Mouse (Mus musculus) myocyte (in vitro differentiated cells): ENCODE results near the gene Foxp4.

Experiments
- CEBPB ChIP-seq: IDR thresholded peaks from 2 replicates; pipeline ENCODE4 v1.6.1; 2011; ENCODE audit warnings: mild to moderate bottlenecking, moderate library complexity; ENCODE audit not compliant: poor library complexity, insufficient read depth, severe bottlenecking
- E2F4 ChIP-seq: IDR thresholded peaks from one replicate; pipeline ENCODE4 v1.6.1; 2011; ENCODE audit warnings: mild to moderate bottlenecking, control low read depth, moderate library complexity; ENCODE audit not compliant: insufficient read depth
- MAX ChIP-seq: IDR thresholded peaks from one replicate; pipeline ENCODE4 v1.6.1; 2011; ENCODE audit warnings: low read depth, mild to moderate bottlenecking, control low read depth
- MYOD1 ChIP-seq, 3 experiments: IDR thresholded peaks; one replicate each; pipeline ENCODE4 v1.6.1; 2011; ENCODE audit warnings: control low read depth in 2 of 3, low read depth in 2 of 3, mild to moderate bottlenecking in 2 of 3, moderate library complexity in 1 of 3; ENCODE audit not compliant: insufficient read length in 2 of 3, control insufficient read depth in 1 of 3
- MYOG ChIP-seq, 3 experiments: IDR thresholded peaks; one replicate each; pipeline ENCODE4 v1.6.1; 2011; ENCODE audit warnings: control low read depth in 2 of 3, low read depth in 2 of 3, mild to moderate bottlenecking in 2 of 3; ENCODE audit not compliant: insufficient read length in 2 of 3, control insufficient read depth in 1 of 3, insufficient read depth in 1 of 3
- POLR2A ChIP-seq: IDR thresholded peaks from one replicate; pipeline ENCODE4 v1.6.1; 2011; ENCODE audit warnings: low read depth, mild to moderate bottlenecking, control low read depth, moderate library complexity; ENCODE audit not compliant: insufficient read length
- POLR2AphosphoS2 ChIP-seq: IDR thresholded peaks from one replicate; pipeline ENCODE4 v1.6.1; 2011; ENCODE audit warnings: low read depth, control low read depth; ENCODE audit not compliant: insufficient read length
- REST ChIP-seq: IDR thresholded peaks from one replicate; pipeline ENCODE4 v1.6.1; 2011; ENCODE audit warnings: mild to moderate bottlenecking, control low read depth, moderate library complexity; ENCODE audit not compliant: insufficient read depth, insufficient read length
- TCF12 ChIP-seq: IDR thresholded peaks from one replicate; pipeline ENCODE4 v1.6.1; 2011; ENCODE audit warnings: mild to moderate bottlenecking, control low read depth; ENCODE audit not compliant: poor library complexity, insufficient read depth, severe bottlenecking
- TCF3 ChIP-seq: IDR thresholded peaks from one replicate; pipeline ENCODE4 v1.6.1; 2011; ENCODE audit warnings: low read depth, control low read depth; ENCODE audit not compliant: insufficient read length
- USF1 ChIP-seq: IDR thresholded peaks from one replicate; pipeline ENCODE4 v1.6.1; 2011; ENCODE audit warnings: low read depth, mild to moderate bottlenecking, control low read depth, moderate library complexity

DNA sequence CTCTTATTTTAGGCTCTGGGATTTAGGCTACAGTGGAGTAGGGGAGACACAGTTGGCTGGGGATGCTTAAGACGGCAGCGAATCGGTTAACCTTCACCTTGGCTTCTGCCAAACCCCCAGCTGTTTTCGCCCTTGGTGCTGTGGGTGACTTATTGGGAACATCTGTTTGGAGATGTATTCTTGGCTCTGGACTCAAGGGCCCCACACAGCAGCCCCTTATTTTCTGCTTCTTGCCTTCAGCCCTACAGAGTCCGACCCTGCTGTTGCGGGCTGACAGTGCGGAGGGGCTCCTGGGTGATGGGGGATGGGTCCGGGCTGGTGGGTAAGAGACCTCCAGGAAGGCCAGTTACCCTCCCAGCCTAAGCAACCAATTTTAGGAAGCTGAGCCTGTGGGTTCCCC, 103.1 kb downstream of the Foxp4 start:
- TF ChIP-seq POLR2A: no peak
- TF ChIP-seq MYOD1 (IDR thresholded peaks at IDR 0.05; ENCODE audit: control insufficient read depth in 1 of 3, insufficient read length in 2 of 3, low read depth in 2 of 3): no peak
- TF ChIP-seq MAX: no peak
- no peak for TF ChIP-seq TCF12
- no peak for TF ChIP-seq E2F4
- TF ChIP-seq USF1: no peak
- no peak for TF ChIP-seq MYOG (IDR thresholded peaks at IDR 0.05; ENCODE audit: control insufficient read depth in 1 of 3, insufficient read depth in 1 of 3, insufficient read length in 2 of 3, low read depth in 2 of 3)
- TF ChIP-seq CEBPB: no peak
- TF ChIP-seq REST: no peak
- no peak for TF ChIP-seq POLR2AphosphoS2
- TF ChIP-seq TCF3: no peak
